Mouse (Mus musculus) kidney, adult 2 months (tissue): ENCODE results near the gene Nr2c2.

Source experiments
- CTCF ChIP-seq: fragments of 200-500 bp; conservative IDR thresholded peaks from 2 replicates; pipeline ENCODE4 v1.5.1; 2011; ENCODE audit warnings: low read depth, mild to moderate bottlenecking, control low read depth, low read length, moderate library complexity, mixed read lengths; ENCODE audit not compliant: insufficient read depth, insufficient read length
- POLR2A ChIP-seq: fragments of 200-500 bp; IDR thresholded peaks from one replicate; pipeline ENCODE4 v1.6.1; 2011; ENCODE audit warnings: low read depth, low read length, control low read depth

DNA sequence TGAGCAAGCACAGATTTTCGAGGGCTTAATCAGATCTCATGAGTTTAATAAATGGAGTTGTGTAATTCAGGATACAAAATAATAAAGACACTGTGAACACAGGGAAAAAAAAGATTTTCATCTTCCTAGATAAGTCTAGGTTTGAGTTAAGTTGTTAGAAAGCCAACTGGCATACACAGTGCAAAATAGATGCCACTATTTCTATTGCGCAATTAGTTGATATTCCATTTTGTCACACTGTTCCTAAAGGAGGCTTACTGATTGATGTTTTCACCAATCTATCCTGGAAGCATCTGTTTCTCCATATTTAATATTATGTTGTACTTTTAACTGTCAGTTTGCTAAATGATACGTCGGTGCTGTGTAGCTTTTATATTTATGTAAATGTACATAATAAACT lies 54.7 kb downstream of the Nr2c2 start:
- TF ChIP-seq CTCF (no peak), POLR2A (no peak)
